Mouse (Mus musculus): Measurements from ENCODE around the gene Supt5.

Gene Supt5

DNA sequence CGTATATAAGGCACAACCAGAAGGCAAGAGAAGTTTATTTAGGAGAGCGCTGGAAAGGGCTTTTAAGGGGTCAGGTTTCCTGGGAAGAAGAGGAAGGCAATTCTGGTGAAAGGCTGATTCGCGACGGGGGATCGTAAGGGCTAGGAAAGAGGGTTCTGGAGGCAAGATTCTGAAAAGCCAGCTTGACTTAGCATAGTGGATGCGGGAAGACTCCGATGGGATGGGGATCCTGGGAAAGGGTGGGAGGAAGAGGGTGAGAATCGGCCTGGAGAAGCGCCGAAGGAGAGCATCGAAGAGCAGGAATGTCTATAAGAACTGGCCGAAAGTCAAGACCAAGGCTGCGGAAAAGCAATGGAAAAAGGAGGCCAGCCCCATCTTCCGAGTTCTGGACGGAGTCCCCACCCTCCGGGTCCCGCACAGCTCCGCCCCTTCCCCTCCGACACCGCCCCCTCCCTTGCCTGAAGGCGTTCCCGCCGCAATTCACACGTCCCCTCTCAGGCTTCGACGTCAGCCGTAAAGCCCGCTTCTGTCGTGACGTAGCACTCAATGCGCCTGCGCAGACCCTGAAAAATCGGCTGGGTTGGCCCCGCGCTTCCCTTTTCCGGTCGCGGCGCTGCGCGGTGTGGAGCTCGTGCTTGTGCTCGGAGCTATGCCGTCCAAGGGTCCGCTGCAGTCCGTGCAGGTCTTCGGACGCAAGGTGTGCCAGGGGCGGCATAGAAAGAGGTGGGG lies 11.8 kb upstream of the Supt5 start, which contains the start of gene Rps16:
Rps16 (plus strand) TSS at position 498 of the 729 bp plus-strand sequence.
- peak; percentile 90 for DNase-seq (ENCODE audit: low spot score)

DNA sequence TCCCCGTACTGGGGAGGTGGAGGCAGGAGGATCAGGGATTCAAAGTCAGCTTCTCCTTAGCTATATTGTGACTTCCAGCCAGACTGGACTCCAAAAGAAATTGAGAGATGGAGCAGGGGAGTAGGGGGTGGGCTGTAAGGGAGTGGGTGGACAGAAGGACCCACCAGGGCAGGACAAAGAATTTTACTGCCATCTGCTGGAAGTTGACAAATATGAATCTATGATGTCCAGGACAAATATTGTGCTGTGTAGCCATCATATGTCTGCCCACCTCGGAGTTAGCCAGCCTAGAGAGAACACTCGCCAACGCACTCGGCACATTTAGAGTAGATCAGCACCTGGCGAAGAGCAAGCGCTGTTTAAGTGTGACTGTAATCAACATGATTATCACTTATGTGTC lies 10.1 kb upstream of the Supt5 start:
- DNase-seq (ENCODE audit: low spot score), result no peak

GRCm38 (mm10) chr7:28347746-28348145 lies 9.2 kb upstream of the Supt5 start:
- DNase-seq (ENCODE audit: low spot score), result no peak

DNA sequence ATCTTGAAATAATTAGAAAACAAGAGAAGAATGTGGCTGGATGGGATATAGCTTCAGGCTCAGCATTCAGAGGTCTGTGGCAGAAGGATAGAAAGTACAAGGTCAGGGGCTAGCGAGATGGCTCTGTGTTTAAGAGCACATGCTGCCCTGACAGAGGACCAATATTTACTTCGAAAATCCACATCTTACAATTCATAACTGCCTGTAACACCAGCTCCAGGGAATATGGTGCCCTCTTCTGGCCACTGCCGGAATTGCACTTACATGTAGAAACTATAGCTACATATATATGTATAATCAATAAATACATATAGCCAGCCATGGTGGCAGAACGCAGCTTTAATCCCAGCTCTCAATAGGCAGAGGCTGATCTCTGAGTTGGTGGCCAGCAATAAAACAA lies 6.1 kb upstream of the Supt5 start:
- DNase-seq (ENCODE audit: low spot score), result no peak

GRCm38 (mm10) chr7:28341381-28341780 lies 2.8 kb upstream of the Supt5 start:
- no peak for DNase-seq (ENCODE audit: low spot score)

- DNase-seq (ENCODE audit: low spot score), result no peak
These were observed 819 bp upstream of the Supt5 start for GRCm38 (mm10) chr7:28339213-28339917.

- DNase-seq (ENCODE audit: low spot score), result no peak
These were observed 3.1 kb downstream of the Supt5 start for GRCm38 (mm10) chr7:28335471-28335870.

DNA sequence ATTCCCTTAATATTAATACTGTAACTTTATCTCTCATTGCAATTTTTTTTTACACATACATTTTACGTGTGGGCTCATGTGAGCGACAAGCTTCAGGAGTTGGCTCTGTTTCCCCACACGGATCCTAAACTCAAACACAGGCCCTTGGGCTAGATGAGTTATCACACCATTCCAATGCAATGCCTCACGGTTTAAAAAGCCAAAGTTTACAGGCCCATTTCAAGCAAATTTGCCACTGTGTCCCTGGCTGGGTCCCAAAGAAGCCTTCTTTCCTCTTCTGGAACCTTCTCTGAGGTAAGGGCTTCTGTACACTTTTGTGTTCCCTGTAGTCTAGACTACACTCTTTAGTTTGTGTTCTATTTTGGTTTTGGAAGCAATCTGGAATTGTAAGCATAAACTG lies 4.0 kb downstream of the Supt5 start:
- no peak for DNase-seq (ENCODE audit: low spot score)

GRCm38 (mm10) chr7:28328260-28328659 lies 10.3 kb downstream of the Supt5 start:
- DNase-seq (ENCODE audit: low spot score), result no peak

- DNase-seq (ENCODE audit: low spot score), result no peak
These were observed 12.1 kb downstream of the Supt5 start for GRCm38 (mm10) chr7:28326457-28326856.

- DNase-seq (ENCODE audit: low spot score), result no peak
These were observed 13.3 kb downstream of the Supt5 start for GRCm38 (mm10) chr7:28325293-28325692.

GRCm38 (mm10) chr7:28321974-28322720 lies 16.4 kb downstream of the Supt5 start:
- DNase-seq (ENCODE audit: low spot score), result no peak

DNA sequence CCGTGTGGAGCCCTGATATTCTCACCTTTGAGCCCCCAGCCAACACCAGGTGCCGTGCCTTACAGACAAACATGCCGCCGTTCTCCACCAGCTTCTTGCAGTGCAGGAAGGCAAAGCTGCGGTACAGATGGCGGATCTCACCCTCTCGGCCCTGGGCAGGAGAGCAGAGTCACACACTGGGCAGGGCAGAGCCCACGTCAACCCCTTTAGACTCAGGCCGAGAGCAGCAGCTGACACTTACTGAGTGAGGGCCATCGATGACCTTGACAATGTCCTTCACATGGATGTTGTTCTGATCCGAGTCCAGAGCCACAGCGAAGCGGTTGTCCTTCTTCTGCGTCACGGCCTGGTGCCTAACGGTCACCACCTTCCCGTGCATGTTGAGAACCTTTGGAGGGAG lies 19.8 kb downstream of the Supt5 start:
- no peak for DNase-seq (ENCODE audit: low spot score)

GRCm38 (mm10) chr7:28318036-28318435 lies 20.5 kb downstream of the Supt5 start:
- no peak for DNase-seq (ENCODE audit: low spot score)

GRCm38 (mm10) chr7:28311926-28312543 lies 26.5 kb downstream of the Supt5 start, which contains the start of gene Timm50:
TSS of gene Timm50 (minus strand) at chr7:28312072.
- peak; percentile 96 for DNase-seq (ENCODE audit: low spot score)

DNA sequence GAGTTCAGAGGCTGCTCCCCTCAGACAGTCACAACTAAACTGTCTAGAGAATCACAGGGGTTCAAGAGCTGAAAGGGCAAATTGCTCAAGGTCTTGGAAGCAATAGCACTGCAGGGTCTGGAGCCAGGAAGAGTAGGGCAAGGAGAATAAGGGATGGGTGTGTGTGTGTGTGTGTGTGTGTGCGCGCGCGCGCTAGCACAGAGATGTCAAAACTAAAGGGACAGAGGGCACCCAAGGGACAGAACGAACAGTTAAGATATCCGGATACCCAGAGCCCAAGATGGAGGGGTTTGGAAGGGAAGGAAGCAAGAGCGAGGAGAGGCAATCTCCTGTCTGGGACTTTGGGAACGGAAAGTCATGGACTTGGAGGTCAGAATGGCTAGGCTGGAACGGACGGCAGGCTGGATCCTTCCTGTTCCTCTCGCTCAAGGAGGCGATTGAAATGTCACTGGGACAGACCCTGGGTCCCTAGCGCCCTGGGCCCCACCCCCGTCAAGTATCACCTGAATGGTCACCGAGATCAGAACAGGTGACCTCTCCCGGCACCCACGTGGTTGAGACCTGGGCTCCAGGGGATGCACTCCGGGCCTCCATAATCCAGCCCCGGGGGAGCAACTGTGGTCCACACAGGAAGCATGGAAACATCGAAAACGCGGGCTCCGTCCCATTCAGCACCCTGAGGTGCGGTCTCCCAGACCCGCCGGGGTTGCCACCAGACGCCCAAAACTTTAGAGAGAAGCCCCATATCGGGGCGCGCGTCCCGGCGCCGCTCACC lies 27.2 kb downstream of the Supt5 start:
- DNase-seq (ENCODE audit: low spot score), result peak; percentile 31

DNA sequence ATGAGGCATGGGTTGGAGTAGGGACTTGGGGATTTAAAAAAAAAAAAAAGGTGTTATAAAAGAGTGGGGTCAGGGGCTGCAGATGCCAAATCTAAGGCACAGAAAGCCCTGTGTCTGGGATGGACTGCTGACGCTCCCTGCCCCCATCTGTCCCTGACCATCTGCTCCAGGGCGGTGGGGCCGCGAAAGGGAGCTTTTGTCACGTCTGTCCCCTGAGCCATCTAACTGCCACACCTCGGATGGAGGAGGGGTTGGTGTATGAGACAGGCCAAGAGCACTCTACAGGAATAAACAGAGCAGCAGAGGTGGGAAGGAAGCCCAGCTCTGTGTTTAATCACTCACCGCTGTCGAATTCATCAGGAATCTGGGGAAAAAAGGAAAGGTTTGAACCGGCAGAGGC lies 28.8 kb downstream of the Supt5 start:
- no peak for DNase-seq (ENCODE audit: low spot score)

- no peak for DNase-seq (ENCODE audit: low spot score)
These were observed 32.3 kb downstream of the Supt5 start for GRCm38 (mm10) chr7:28306216-28306615.

DNA sequence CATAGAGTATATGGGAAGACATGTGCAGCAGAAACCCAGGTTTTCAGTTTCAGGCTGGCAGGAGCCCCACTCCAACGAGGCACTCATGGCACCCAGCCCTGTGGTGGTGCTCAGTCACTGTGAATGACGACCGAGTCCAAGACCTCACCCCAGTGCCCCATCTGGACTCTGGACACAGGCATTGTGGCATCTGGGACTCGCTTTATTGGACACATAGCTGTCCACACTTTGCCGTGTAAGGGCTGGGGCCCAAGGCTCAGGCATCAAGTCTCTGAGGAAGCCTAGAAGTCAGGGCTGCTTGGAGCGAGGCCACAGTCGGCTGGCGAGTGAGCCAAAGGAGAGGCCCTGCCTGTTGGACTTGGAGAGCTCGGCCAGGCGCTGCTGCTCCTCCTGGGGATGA lies 32.9 kb downstream of the Supt5 start:
- DNase-seq (ENCODE audit: low spot score), result no peak

DNA sequence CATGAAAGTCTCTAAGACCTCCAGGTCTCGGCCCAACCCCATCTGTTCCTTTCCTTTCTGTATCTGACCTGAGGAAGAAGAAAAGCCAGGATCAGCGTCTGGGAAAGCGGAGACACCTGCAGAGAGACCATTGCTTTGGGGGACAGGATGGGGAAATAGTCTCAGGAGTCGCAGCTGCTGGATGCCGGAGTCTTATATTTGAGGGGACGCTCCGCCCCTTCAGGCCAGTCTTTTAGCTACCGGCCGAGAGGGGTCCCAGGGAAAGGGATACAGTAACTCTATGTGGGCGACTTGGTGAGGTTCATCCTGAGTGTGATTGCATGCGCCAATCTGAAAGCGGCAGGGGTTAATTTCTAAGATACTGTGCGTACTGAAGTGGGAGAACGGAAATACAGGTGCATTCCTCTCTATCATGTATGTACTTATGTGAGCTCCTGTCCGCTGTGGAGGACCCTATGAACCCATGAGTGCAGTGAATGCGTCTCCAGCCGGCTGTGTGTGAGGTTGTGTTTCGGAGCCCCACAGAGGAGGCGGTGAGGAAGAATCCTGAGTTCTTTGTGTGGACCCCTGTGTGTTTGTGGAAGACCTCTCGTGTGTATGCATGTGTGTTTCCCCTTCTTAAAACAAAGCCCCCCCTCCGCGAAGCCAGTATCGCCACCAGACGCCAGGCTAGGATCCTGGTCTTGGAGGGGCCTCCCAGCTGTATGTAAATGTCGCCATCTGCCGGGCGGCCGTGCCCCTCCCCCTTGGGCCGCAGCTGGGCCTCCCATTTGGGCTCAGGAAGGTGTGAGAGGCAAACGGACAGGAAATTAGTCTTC lies 36.7 kb downstream of the Supt5 start, which contains the start of gene Dll3:
Dll3 (minus strand) TSS at position 623 of the 818 bp plus-strand sequence.
- no peak for DNase-seq (ENCODE audit: low spot score)
